Mouse (Mus musculus): ENCODE results near the gene Hdgfl2. TPM values are rescaled to one million over a fixed set of nuclear protein-coding genes. Genes with fewer than 3 reads are reported as not detected.
"Not testable (repeated sequence)": the region's sequence is repeated elsewhere in the genome, so short reads cannot be mapped to it uniquely, and the experiment has no call there.

Hdgfl2 gene
- total RNA-seq, 2 experiments from 2014 or later: 45.3 to 54.0 TPM

DNA sequence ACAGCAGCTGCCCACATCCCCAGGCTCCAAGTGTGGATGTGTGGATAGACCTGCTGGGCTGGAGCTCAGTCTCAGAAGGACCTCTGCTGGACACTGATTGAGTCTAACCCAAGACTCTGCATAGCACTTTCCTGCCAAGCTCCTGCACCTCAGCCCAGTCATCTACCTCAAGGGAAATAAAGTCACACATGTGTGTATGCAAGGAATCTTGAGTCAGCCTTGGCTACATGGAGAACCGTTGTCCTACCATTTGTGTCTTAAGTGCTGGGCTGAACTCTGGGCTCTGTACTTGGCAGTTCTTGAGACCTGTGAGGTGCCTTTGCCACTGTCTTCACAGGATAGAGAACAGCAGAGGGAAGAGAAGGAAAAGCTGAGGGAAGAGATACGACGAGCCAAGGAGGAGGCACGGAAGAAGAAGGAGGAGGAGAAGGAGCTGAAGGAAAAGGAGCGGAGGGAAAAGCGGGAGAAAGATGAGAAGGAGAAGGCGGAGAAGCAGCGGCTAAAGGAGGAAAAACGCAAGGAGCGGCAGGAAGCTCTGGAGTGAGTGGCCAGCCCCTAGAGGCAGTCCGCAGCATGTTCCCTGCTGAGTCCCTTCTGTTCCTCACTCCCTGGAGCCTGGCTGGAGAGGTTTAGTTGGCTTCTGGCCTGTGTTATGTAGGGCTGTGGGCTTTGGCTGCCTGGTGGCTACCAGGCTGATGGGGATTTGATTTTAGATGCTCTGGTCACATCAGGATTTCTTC, 21.9 kb upstream of the Hdgfl2 start:
- DNase-seq: no peak

DNA sequence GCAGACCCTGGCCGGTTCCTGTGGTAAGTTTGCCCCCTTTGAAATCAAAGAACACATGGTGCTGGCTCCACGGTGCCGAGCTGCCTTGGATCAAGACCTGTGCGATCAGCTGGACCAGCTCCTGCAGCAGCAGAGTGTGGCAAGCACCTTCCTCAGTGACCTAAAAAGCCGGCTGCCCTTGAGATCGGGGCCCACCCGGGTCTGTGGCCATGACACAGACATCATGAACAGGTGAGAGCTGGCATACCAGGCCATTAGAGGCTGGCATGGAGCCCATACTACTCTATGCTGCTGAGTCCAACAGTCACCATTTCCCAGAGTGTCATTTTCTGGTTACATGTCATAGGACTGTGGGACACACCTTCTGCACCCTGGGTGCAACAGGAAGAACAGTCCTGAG, 17.4 kb upstream of the Hdgfl2 start:
- no peak for DNase-seq

DNA sequence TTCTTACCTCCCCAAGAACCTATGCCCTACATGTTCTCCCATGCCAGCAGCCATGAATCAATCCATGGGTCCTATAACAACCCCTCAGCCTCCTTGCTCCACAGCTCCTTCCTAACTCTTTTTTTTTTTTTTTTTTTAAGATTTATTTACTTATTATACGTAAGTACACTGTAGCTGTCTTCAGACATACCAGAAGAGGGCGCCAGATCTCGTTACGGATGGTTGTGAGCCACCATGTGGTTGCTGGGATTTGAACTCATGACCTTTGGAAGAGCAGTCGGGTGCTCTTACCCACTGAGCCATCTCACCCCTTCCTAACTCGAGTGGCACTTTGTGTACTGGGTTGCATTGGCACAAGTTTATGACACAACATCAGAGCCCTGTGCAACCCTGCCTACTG, 13.7 kb upstream of the Hdgfl2 start:
- DNase-seq: not testable (repeated sequence)

DNA sequence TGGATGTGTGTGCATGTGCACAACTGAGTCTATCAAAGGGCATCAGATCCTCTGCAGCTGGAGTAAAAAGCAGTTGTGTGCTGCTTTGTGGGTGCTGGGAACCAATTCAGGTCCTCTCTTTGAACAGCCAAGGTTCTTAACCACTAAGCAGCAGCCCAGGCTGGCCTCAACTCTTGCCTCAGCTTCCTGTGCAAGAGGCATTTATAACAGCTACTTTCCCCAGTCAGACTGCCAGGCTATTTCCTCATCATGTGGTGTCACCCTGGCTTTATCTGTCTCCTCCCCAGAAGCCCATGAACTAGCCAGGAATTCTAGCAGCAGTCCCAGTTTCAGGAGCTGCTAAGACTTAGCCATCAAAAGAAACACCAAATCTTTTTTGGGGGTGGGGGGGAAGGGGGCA, 13.0 kb upstream of the Hdgfl2 start:
- no peak for DNase-seq

DNA sequence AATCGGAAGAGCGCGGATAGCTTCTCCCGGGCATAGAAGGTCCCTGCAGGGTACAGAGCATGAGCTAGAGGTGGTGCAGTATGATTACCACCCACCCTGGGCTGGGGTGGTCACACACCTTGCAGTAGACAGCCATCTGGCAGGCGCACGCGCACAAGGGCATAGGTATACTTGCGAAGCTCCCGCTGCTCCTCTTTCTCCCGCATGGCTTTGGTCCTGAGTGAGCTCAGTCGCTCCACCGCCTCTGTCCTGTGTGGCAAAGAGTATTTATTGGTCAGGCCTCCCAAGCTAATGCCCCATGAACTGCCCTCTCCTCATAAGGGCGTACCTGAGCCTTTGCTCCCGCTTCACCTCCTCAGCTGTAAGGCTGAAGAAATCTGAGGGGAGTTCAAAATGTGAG, 10.4 kb upstream of the Hdgfl2 start:
- no peak for DNase-seq

DNA sequence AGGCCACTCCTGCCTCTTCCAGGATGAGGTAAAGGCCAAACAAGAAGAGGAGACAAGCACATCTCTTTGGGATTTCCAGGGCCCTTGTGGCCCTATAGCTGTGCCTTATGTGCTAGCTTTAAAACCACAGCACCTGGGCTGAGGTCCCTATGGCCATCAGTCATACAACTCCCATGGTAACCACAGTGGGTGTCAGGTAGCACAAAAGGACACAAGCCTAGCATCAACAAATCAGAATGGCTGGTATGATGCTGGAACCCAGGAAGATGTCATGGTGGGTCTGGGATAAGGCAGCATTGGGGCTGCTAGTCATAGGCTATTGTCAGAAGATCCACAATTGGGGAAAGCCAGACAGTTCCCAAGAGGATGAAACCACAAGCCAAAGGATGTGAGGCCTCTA, 8.3 kb upstream of the Hdgfl2 start:
- no peak for DNase-seq

DNA sequence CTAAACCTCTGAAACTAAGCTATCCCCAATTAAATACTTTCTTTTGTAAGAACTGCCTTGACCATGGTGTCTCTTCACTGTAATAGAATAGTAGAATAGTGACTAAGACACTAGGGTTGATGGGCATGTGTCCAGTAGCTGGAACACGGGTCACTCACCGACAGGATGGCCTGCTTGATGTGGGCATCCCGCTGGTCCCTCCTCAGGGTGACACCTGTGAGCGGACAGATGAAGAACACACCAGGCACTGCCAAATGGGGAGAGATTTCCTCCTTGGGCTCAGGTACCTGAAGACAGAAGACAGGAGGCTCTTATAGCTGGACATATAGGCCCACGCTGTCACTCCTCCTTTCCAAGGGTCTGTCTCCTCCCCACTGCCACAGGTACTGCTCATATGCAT, 7.2 kb upstream of the Hdgfl2 start:
- DNase-seq: no peak

DNA sequence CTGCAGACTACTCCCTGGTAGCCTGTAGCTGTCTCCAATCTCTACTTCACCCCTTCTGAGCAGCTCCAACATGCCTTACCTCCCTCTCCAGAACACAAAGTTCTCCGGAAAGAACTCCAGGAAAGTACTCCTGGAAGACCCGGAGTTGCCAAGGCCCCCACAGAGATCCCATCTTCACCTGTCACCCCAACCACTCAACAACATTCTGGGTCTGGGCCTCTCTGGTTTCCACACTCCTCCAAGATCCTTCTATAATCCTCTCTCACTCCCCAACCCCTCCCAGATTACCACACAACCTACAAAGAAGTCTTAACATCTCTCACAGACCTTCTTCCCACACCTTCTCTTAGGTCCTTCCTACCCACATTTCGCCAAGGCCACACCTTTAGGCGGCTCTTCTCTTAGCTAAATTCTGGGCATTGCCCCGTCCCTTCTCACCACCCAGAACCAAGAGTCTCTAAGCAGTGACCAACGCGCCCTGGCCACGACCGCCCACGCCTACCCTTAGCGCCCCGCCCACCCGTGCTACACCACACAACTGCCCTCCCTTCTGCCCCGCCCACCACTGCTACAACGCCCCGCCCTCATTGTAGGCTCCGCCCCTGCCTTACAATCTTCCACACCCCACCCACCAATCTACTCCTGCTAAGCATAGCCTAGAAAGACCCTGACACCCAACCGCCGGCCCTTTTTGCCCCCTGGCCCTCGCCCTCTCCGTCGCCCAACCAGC, 5.2 kb upstream of the Hdgfl2 start:
- peak; percentile 93 for DNase-seq

DNA sequence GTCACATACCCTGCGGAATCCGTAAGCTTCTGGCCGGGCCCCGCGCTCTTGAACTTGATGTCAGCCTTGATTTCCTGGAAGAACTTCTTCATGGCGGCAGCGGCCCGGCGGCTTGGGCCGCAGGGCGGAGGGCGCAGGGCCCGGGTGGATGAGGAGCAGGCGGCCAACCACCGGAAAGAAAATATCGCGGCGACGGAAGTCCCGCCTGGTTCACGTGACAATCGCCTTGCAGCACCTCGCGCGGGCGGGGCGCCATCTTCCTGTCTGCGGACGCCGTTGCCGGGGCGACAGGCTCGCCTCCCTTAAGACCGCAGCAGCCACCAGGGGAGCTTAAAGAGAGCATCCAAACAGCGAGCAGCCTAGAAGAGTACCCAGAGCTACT, 4.6 kb upstream of the Hdgfl2 start, which contains the start of gene Ubxn6:
Ubxn6 (minus strand) TSS at position 202 of the 382 bp plus-strand sequence.
- peak; percentile 98 for DNase-seq

DNA sequence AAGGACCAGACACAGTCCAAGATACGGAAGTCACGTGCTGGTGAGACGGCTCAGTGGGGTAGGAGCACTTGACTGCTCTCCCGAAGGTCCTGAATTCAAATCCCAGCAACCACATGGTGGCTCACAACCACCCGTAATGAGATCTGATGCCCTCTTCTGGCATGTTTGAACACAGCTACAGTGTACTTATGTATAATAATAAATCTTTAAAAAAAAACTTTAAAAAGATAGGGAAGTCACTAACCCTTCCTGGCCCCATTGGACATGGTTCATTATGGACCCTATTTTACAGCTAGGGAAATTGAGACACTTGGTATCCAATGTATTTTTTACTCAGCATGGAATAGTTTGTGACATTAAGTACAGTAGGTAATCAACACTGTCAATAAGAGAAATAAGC, 1.9 kb upstream of the Hdgfl2 start:
- no peak for DNase-seq

DNA sequence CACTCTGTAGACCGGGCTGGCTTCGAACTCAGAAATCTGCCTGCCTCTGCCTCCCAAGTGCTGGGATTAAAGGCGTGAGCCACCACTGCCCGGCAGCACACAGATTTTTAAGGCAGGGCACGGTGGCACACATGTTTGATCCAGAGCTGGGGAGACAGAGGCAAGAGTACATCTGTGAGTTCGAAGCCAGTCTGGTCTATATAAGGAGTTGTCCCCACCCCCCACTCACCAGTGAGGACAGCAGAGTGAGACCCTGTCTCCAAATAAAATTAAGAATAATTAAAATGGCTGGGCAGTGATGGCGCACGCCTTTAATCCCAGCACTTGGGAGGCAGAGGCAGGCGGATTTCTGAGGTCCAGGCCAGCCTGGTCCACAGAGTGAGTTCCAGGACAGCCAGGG, 1.1 kb upstream of the Hdgfl2 start:
- not testable (repeated sequence) for DNase-seq

DNA sequence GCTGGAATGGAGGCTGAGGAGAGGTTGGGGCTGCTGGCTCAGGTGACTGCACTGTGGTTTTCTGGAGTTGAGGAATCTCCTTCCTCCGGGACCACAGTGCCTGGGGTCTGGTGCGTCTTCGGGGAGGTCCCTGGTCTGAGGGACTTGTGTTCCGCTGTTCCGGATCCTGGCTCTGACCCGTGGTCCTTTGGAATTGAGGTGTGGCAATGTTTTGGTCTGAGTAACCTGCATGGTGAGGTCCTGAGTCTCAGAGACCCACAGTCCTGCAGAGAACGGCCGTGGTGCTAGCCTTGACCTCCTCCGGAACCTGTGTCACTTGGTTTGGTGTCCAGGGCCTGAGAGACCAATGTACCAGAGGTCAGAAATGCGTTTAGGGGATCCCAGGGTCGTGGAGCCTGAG, 487 bp downstream of the Hdgfl2 start:
- no peak for DNase-seq

DNA sequence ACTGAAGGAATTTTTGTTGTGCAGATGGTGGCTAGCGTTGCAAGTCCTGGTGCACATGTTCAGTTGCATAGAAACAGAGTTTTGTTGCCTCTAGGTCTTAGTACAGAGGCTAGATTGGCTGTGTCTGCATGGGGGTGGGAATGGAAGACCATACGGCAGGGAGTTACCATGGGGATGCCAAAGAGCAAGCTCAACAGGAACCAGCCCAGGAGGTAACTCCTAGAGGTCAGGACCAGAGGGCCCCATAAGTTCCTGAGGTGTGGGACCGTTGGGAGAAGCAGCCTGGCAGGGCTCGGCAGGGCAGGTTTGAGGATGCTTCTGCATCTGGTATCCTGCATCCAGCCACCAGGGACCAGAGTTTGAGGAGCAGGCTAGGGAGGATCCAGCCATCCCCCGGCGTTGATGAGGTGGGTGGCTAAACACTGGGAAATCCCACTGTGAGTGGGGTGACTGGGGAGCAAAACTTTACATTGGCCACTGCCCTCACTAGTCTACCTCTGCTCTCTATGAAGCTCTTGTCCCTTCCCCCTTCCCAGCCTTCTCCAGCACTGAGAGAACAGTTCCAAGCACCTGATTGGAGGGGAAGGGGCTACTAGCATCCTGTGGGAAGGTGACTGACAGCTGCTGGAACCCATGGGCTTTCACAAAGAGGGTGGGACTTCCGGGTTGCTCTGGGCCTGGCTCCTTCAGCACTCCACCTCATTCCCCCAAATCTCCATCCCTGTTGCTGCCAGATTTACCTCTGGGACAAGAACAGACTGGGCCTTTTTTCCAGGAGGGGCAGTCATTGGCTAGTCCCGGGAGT, 1.5 kb downstream of the Hdgfl2 start:
- no peak for DNase-seq

DNA sequence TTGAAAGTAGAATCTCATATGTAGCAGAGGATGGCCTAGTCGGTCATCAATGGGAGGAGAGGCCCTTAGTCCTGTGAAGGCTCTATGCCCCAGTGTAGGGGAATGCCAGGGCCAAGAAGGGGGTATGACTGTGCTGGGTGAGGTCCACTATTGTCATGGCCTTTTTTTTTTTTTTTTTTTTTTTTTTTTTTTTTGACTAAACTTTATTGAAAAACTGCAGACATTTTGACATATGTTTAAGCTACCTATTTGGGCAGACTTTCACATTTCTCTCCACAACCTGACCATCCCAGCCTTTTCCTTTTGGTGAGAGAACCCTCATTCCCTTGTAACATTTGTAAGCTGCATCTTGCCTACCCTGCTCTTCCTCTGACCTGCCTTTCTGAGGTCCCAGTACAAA, 12.9 kb downstream of the Hdgfl2 start:
- DNase-seq: no peak

DNA sequence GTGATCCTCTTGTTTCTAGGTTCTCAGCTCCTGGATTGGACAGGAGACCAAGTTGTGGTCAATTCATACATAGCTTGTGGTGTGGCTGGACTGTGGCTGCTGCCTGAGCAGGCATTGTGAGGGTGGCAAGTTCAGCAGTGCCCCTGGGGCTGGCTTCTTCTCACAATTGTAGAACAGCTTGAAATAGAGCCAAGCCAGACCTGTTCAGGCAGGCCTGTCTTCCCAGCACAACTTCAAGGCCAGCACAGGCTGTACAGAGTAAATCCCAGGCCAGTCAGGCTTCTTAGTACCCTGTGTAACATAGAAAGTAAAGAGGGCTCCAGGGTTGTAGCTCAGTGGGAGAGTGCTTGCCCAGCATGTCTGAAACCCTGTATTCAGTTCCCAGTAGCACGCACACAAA, 13.4 kb downstream of the Hdgfl2 start:
- DNase-seq: no peak

DNA sequence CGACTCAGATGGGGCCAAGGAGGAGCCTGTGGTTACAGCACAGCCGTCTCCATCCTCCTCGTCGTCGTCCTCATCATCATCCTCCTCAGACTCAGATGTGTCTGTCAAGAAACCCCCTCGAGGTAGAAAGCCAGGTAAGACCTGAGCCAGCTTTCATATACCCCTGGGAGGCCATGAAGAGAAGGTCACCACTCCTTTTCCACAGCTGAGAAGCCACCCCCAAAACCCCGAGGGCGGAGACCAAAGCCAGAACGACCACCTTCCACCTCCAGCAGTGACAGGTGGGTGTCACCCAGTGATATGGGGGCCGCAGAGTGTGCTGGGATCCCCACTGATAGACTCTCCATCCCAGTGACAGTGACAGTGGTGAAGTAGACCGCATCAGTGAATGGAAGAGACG, 17.4 kb downstream of the Hdgfl2 start:
- DNase-seq: no peak

DNA sequence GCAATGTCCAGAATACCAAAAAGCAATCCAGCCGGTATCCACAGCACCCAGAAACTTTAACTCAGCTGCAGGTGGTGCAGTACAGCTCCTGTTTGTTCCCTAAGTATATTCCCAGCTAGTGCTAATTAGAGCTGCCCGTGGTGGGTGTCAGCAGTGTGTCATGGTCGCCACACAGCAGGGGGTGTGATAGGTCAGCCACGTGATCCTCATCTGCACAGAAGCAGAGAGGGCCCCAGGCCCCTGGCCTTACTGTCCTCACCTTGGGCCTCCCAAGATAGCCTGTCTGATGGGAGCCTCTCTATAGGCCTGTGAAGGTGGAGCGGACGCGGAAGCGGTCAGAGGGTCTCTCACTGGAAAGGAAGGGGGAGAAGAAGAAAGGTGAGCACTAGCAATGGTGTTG, 18.7 kb downstream of the Hdgfl2 start:
- DNase-seq: no peak

DNA sequence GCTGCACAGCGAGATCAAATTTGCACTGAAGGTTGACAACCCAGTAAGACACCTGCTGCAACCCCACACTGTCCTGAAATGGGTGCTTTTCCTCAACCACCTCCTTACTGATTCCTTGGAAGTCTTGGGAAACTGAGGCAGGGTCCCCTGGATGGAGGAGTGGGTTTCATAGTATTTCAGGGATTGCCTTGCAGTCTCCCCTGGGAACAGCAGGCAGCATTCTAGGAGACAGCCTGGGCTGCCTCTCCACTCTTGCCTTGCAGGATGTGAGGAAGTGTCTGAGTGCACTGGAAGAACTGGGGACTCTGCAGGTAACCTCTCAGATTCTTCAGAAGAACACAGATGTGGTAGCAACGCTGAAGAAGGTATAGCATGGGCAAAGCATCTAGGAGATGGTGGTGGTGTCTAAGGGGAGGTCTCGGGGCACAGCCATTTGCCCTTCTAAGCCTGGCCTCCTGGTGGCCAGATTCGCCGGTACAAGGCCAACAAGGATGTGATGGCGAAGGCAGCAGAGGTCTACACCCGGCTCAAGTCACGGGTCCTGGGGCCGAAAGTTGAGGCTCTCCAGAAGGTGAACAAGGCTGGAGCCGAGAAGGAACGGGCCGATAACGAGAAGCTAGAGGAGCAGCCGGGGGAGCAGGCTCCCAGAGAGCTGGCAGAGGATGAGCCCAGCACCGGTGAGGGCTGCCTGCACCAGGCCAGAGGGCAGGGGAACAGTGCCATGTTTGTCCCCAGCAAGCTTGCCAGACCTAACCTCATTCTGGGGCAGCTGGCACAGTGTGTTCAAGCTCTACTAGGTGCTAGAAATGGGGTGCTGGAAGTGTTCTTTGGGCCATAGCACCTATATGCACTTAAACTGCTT, 19.5 kb downstream of the Hdgfl2 start:
- DNase-seq: peak; percentile 53

DNA sequence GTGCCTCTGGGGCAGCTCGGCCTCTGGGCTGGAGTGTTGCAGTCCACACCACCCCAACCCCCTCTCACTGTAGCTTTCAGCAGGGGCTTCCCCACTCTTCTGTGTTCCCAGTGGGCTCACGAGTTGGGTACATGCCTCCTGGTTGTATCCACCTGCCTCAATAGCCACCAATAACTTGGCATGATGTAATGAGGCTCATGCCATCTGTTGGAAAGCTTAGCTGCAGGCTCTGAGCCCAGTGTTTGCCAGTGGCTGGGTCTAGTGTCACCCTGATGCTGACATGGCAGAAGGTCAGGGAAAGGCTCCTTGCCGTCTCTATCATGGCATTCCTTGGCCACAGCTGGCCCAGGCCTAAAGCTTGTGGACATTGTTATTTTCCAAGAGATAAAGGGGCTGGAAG, 21.4 kb downstream of the Hdgfl2 start:
- no peak for DNase-seq

DNA sequence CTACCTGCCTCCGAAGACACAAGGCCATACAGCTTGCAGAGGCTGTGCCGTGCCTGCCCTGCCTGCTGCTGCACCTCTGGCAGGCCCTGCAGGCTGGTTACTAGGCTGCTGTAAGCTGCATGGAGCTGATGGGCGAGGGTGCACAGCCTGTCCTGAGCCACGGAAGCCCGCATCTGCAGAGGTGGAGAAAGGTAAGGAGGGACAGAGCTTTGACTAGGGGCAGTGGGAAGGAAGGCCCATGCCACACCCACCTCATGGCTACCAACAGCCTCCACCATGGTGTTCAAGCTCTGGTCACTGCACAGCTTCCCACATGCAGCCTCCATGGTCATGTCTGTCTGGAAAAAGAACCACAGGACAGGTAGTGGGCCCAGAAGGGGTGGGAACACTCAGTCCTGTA, 22.7 kb downstream of the Hdgfl2 start:
- no peak for DNase-seq

DNA sequence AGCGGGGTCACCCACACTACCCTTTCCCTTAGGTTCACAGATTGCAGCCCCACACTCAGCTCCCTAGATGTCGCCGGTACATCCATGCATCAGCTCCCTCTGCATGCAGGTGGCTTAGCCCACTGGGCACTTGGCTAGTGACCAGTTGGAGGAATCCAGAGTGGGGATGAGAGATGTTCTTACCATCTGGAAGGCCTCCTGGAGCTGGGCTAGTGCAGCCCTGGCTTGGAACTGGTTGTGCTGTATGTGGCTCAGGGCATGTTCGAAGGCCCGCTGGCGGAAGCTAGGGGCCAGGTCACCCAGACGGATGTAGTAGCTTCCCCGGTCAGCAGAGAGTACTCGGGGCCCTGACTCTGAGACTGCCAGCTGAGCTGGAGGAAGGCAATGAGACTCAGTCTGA, 23.5 kb downstream of the Hdgfl2 start:
- DNase-seq: no peak
